Mouse (Mus musculus): Measurements from ENCODE around the gene Tspan12.

DNA sequence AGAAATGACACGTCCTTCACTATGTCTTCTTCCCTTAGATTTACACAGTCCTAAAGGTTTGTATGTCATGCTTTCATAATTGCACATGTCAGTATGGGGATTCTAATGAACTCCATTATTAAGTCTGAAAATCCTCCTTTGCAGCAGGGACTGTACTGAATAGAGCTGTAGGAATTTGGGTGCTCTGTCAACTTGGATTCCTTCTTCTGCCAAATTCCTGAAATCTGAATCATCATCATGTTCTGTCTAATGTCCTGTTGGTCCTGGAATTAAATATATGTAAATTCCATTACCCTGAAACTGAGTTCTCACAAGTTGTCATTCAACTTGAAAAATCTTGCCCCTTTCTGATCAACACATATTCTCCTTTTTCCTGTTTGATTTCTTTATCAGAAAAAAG lies 104.8 kb downstream of the Tspan12 start:
- TF ChIP-seq CTCF (IDR thresholded peaks at IDR 0.05; ENCODE audit: low read depth) (no peak), EP300 (IDR thresholded peaks at IDR 0.05; ENCODE audit: low read depth) (no peak)
